Mouse (Mus musculus) common myeloid progenitor, adult 5-6 weeks (primary cell): ENCODE results near the gene Trpc4ap. TPM values are rescaled to one million over a fixed set of nuclear protein-coding genes. Genes with fewer than 3 reads are reported as not detected.
"Not testable (repeated sequence)": the region's sequence is repeated elsewhere in the genome, so short reads cannot be mapped to it uniquely, and the experiment has no call there.

Experiments
- ATAC-seq: replicated peaks from 2 replicates; pipeline ENCODE4 v1.8.0; 2016; ENCODE audit warnings: low read depth, mild to moderate bottlenecking, moderate TSS enrichment, inconsistent platforms; ENCODE audit not compliant: poor library complexity, severe bottlenecking
- total RNA-seq: library from RNA; stranded (forward); fragments of 200-1000, 187-1606 nt; gene quantifications from 2 replicates; pipeline ENCODE4 v1.2.3, GENCODE M21; 2017

Gene Trpc4ap
- 73.5 and 77.3 TPM in 2 replicates for total RNA-seq

GRCm38 (mm10) chr2:155691723-155692493 is at the start of gene Trpc4ap:
Gene Trpc4ap (minus strand): TSS chr2:155692384.
- ATAC-seq, result peak; percentile 96

- no peak for ATAC-seq
These were observed 45.6 kb upstream of the Trpc4ap start for GRCm38 (mm10) chr2:155737803-155738202.

- no peak for ATAC-seq
These were observed 44.8 kb upstream of the Trpc4ap start for GRCm38 (mm10) chr2:155736936-155737335.

- ATAC-seq, result not testable (repeated sequence)
These were observed 43.6 kb upstream of the Trpc4ap start, which contains the start of gene Gm17581 for GRCm38 (mm10) chr2:155735766-155736165. Gene Gm17581 (minus strand): TSS chr2:155735866.

- ATAC-seq, result no peak
These were observed 42.9 kb upstream of the Trpc4ap start for GRCm38 (mm10) chr2:155735080-155735479.

GRCm38 (mm10) chr2:155729158-155729645 is 37.0 kb upstream of the Trpc4ap start, which contains the start of gene Edem2:
Gene Edem2 (minus strand): TSS chr2:155729475.
- peak; percentile 94 for ATAC-seq

GRCm38 (mm10) chr2:155728742-155729141 is 36.6 kb upstream of the Trpc4ap start:
- ATAC-seq, result no peak

GRCm38 (mm10) chr2:155727764-155728395 is 35.7 kb upstream of the Trpc4ap start:
- no peak for ATAC-seq

- ATAC-seq, result peak; percentile 18
These were observed 34.1 kb upstream of the Trpc4ap start for GRCm38 (mm10) chr2:155726302-155726701.

GRCm38 (mm10) chr2:155724526-155724925 is 32.3 kb upstream of the Trpc4ap start:
- peak; percentile 57 for ATAC-seq

GRCm38 (mm10) chr2:155724036-155724435 is 31.9 kb upstream of the Trpc4ap start:
- no peak for ATAC-seq

GRCm38 (mm10) chr2:155720585-155720984 is 28.4 kb upstream of the Trpc4ap start:
- ATAC-seq, result peak; percentile 37; the same call in 1 of the 2 replicates

GRCm38 (mm10) chr2:155717082-155717990 is 25.2 kb upstream of the Trpc4ap start:
- ATAC-seq, result no peak

- ATAC-seq, result peak; percentile 69
These were observed 18.4 kb upstream of the Trpc4ap start for GRCm38 (mm10) chr2:155710557-155710956.

- no peak for ATAC-seq
These were observed 15.1 kb upstream of the Trpc4ap start for GRCm38 (mm10) chr2:155707251-155707650.

- ATAC-seq, result no peak
These were observed 11.4 kb upstream of the Trpc4ap start for GRCm38 (mm10) chr2:155703630-155704029.

GRCm38 (mm10) chr2:155701399-155701919 is 9.3 kb upstream of the Trpc4ap start:
- no peak for ATAC-seq

GRCm38 (mm10) chr2:155698443-155698842 is 6.3 kb upstream of the Trpc4ap start:
- ATAC-seq, result not testable (repeated sequence)

GRCm38 (mm10) chr2:155696851-155697250 is 4.7 kb upstream of the Trpc4ap start:
- ATAC-seq, result peak; percentile 52; the same call in 1 of the 2 replicates

- ATAC-seq, result peak; percentile 67
These were observed 3.9 kb upstream of the Trpc4ap start for GRCm38 (mm10) chr2:155696091-155696558.
